Mouse (Mus musculus) right cerebral cortex, postnatal 10 days (tissue): ENCODE data around the gene Gm10256.
"Not testable (repeated sequence)": the region's sequence is repeated elsewhere in the genome, so short reads cannot be mapped to it uniquely, and the experiment has no call there.

ENCODE experiments used
- DNase-seq, 2 experiments: peaks; one replicate each; pipeline ENCODE4 v3.0.0; 2021; ENCODE audit warnings: low spot score in 2 of 2

Gm10256 gene

GRCm38 (mm10) chrY:2830380-2830779 is at the start of gene Gm10256, which contains the start of gene Rbmy:
Gene Gm10256 (plus strand): TSS chrY:2830699.
Gene Rbmy (plus strand): TSS chrY:2830680.
- DNase-seq: not testable (repeated sequence)

GRCm38 (mm10) chrY:2796105-2796504 is 34.4 kb upstream of the Gm10256 start, which contains the start of gene Gm4064:
Gene Gm4064 (minus strand): TSS chrY:2796205.
- not testable (repeated sequence) for DNase-seq

DNA sequence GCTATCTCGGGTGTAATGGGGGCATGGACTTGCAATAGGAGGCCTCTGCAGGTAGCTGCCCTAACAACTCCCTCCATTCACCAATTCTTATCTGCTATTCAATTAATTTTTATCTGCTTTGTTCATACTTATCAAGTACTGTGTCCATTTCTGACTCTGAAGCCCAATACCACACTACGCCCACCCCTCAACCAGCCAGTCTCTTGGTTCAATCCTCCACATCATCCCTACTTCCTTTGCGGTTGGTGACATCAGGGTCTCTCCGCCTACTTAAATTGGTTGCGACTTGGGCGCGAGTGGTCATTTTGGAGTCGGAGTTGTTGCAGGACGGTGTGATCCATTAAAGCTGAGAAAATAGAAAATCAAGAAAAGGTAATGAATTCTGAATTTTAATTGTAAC is 70.2 kb downstream of the Gm10256 start, which contains the start of gene Gm10352:
Gene Gm10352 (plus strand): TSS at position 301 of the 400 bp plus-strand sequence.
- DNase-seq: not testable (repeated sequence)
